Mouse (Mus musculus) heart, postnatal 0 days (tissue): Measurements from ENCODE around the gene Slc35a1. TPM values are rescaled to one million over a fixed set of nuclear protein-coding genes. Genes with fewer than 3 reads are reported as not detected.

ENCODE experiments used
- ATAC-seq: fragments of 200-750 bp; cut with Nextera tagmentation; 2 replicates; pipeline ENCODE4 v1.8.0; 2017; ENCODE audit warnings: low read depth, moderate number of reproducible peaks, moderate library complexity; ENCODE audit not compliant: insufficient read depth
- DNase-seq: peaks from one replicate; pipeline ENCODE4 v3.0.0-alpha.2; 2016; ENCODE audit warnings: low spot score
- H3K27ac ChIP-seq: fragments of 300-500 bp; sonication (generic); 2 replicates; pipeline ENCODE4 v1.5.1; 2014; ENCODE audit warnings: low read depth, mild to moderate bottlenecking
- H3K27me3 ChIP-seq: fragments of 300-500 bp; sonication (generic); 2 replicates; pipeline ENCODE4 v1.6.1; 2014; ENCODE audit warnings: low read length, mixed read lengths; ENCODE audit not compliant: control insufficient read depth, insufficient read depth
- H3K36me3 ChIP-seq: fragments of 300-500 bp; sonication (generic); replicated peaks from 2 replicates; pipeline ENCODE4 v1.6.1; 2014; ENCODE audit warnings: low read length, mixed read lengths; ENCODE audit not compliant: control insufficient read depth, insufficient read depth
- H3K4me1 ChIP-seq: fragments of 300-500 bp; sonication (generic); 2 replicates; pipeline ENCODE4 v1.6.1; 2014; ENCODE audit warnings: antibody characterized with exemption; ENCODE audit not compliant: control insufficient read depth, insufficient read depth
- H3K4me2 ChIP-seq: fragments of 300-500 bp; sonication (generic); 2 replicates; pipeline ENCODE4 v1.6.1; 2014; ENCODE audit warnings: low read depth, mild to moderate bottlenecking, low read length, moderate library complexity
- H3K4me3 ChIP-seq: fragments of 300-500 bp; sonication (generic); 2 replicates; pipeline ENCODE4 v1.5.1; 2014; ENCODE audit warnings: low read depth, low read length
- H3K9ac ChIP-seq: fragments of 300-500 bp; sonication (generic); replicated peaks from 2 replicates; pipeline ENCODE4 v1.6.1; 2014; ENCODE audit warnings: low read depth, low read length, mixed read lengths
- H3K9me3 ChIP-seq: fragments of 300-500 bp; sonication (generic); replicated peaks from 2 replicates; pipeline ENCODE4 v1.6.1; 2016; ENCODE audit warnings: low read length; ENCODE audit not compliant: control insufficient read depth
- CTCF ChIP-seq: IDR thresholded peaks from 2 replicates; pipeline ENCODE4 v1.5.1; 2016; ENCODE audit warnings: antibody characterized with exemption, control low read depth, low read depth
- EP300 ChIP-seq: IDR thresholded peaks from 2 replicates; pipeline ENCODE4 v1.6.1; 2016; ENCODE audit warnings: antibody characterized with exemption, low read depth
- WGBS: fragments of 180-500 bp; shearing (Covaris S2); extraction: QIAGEN DNeasy Blood & Tissue Kit; methylation state at CpG from one replicate; pipeline ENCODE4 v1.1.7; 2014; 5-methylcytosine and 5-hydroxymethylcytosine counted together
- polyA plus RNA-seq: library from polyadenylated mRNA; unstranded; fragments of >200 nt; fragmentation: Nextera tagmentation; extraction: Ambion mirVana; gene quantifications from 2 replicates; pipeline ENCODE4 v1.2.1, GENCODE M21; 2015
- total RNA-seq: library from RNA; depleted of rRNA; stranded (reverse); fragments of >200 nt; gene quantifications from 2 replicates; pipeline ENCODE4 v1.2.3, GENCODE M21; 2014; ENCODE audit warnings: low replicate concordance

Gene Slc35a1
- total and polyA plus RNA-seq, 2 experiments from 2014 or later, result 30.6 to 31.8 TPM

DNA sequence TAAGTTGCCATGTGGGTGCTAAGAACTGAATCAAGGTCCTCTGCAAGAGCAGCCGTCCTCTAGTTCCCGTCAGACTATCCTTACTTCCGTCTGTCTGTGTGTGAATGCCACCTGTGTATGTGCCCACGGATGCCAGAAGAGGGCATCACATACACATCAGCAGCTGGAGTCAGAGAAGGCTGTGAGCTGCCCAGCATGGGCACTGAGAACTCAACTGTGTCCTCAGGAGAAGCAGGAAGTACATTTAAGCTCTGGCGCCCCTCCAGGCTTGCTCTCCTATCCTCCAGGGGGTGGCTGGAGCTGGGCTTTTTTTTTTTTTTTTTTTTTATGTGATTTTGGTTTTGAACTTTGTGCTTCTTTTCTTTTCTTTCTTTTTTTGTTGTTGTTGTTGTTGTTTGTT, 6.7 kb downstream of the Slc35a1 start:
- H3K4me2 ChIP-seq, result no peak overlapping the region
- no peak overlapping the region for H3K27ac ChIP-seq
- 87% methylated on average over 5 of the region's 5 CpGs for WGBS
- H3K27me3 ChIP-seq, result no peaks in the 10 kb centered on the region
- ATAC-seq, result no peak
- no peak for DNase-seq
- no peak overlapping the region for H3K9ac ChIP-seq
- H3K4me1 ChIP-seq, result no peaks in the 10 kb centered on the region
- no peaks in the 10 kb centered on the region for H3K9me3 ChIP-seq
- peaks cover 20% of the 10 kb centered on the region; the same call in 1 of the 2 replicates for H3K36me3 ChIP-seq
- H3K4me3 ChIP-seq, result no peak overlapping the region
- 0 out of 2 replicates have a peak, but pooled peaks have one; percentile 7 for TF ChIP-seq CTCF
- no peak for TF ChIP-seq EP300

DNA sequence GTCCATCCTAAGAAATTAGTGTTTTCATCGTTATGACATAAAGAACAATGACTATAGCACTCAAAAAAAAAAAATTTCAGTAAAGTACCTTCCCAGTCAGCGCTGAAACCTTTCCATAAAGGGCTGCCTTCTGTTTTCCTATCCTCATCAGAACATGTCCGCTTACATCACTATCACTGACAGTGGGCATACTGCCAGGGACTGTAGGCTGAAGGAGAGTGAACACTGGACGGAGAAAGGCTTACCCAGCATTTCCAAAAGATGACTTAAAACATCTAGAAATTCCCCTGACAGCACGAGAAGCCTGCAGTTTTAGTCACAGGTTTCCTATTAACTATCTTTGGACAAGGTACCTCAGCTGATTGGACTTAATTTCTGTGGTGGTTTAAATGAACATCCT, 13.5 kb downstream of the Slc35a1 start:
- peak; percentile 55 for ATAC-seq
- WGBS, result 34% methylated on average over 5 of the region's 5 CpGs

DNA sequence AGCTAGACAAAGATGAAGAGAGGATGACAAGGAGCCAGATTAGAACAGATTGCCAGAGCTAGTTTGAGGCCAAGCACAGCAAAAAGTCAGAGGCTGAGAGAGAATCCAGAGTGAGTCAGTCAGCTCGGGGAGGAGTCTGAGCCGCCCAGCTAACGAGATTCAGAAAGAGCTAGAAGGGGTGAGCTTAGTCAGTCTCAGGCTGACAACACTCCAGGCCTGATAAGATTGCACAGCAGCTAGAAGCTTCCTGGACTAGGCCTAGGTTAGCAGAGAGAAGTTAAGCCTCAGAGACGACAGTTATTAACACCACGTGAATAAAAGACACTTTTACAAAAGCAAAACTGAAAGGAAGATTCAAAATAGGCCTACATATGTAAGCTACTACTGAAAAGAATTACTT, 19.3 kb downstream of the Slc35a1 start:
- Histone ChIP-seq H3K4me1 (no peaks in the 10 kb centered on the region), H3K36me3 (peaks cover 61% of the 10 kb centered on the region), H3K9ac (no peak overlapping the region), H3K4me3 (no peak overlapping the region), H3K9me3 (no peaks in the 10 kb centered on the region), H3K27ac (no peak overlapping the region), H3K27me3 (no peaks in the 10 kb centered on the region), H3K4me2 (no peak overlapping the region)
- DNase-seq (no peak), ATAC-seq (no peak)
- WGBS, result 78% methylated on average over 5 of the region's 5 CpGs
- no peak for TF ChIP-seq EP300

More for the DNA sequence above, 13.5 kb downstream of the Slc35a1 start:
- no peak overlapping the region for H3K4me3 ChIP-seq
- TF ChIP-seq CTCF (no peak), EP300 (no peak)
- no peak overlapping the region for H3K9ac ChIP-seq
- H3K9me3 ChIP-seq, result no peaks in the 10 kb centered on the region
- H3K27ac ChIP-seq, result no peak overlapping the region
- H3K36me3 ChIP-seq, result peaks cover 33% of the 10 kb centered on the region
- H3K27me3 ChIP-seq, result no peaks in the 10 kb centered on the region
- H3K4me1 ChIP-seq, result no peaks in the 10 kb centered on the region
- peak; percentile 36 for DNase-seq
- no peak overlapping the region for H3K4me2 ChIP-seq

DNA sequence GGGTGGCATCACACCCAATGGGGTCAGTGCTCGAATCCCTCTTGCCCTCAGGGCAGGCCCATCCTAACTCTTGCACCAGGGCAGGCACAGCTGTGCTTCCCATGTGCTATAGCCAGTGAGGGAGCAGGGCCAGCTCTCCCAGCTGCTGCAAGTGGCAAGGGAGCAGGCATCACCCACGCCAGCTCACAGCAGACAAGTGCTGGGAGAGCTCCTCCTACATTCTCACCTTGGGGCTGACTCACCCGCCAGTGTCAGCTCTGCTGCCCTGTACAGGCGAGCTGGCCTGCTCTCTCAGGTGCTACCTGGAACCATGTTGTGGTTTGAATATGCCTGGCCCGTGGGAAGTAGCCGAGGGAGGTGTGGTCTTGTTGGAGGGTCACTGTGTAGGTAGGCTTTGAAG, 25.3 kb downstream of the Slc35a1 start:
- Histone ChIP-seq H3K4me2 (no peak overlapping the region), H3K27me3 (no peaks in the 10 kb centered on the region), H3K27ac (no peak overlapping the region), H3K9me3 (no peaks in the 10 kb centered on the region), H3K4me3 (no peak overlapping the region), H3K36me3 (peaks cover 83% of the 10 kb centered on the region), H3K9ac (no peak overlapping the region), H3K4me1 (no peaks in the 10 kb centered on the region)
- no peak for TF ChIP-seq CTCF
- TF ChIP-seq EP300, result no peak
- ATAC-seq (no peak), DNase-seq (no peak)
- WGBS, result 87% methylated on average over 6 of the region's 6 CpGs

DNA sequence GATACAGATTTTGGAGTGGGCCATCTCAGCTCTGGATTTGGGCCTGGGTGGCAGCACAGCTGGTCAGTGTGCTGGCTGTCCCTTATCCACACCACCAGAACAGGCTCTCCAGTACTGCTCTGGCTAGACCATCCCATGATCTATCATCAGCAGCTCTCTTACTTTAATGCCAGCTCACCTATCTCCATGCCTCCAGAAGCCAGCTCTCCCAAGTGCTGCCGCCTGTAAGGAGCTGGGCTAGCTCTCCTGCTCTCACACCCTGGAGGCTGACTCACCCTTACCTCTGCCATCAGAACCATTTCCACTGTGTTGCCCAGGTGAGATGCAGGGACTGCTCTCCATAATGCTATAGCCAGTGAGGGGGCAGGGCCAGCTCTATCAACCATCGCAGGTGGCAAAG, 25.7 kb downstream of the Slc35a1 start:
- DNase-seq (no peak), ATAC-seq (no peak)
- Histone ChIP-seq H3K36me3 (peaks cover 84% of the 10 kb centered on the region), H3K4me3 (no peak overlapping the region), H3K9me3 (no peaks in the 10 kb centered on the region), H3K27ac (no peak overlapping the region), H3K27me3 (no peaks in the 10 kb centered on the region), H3K9ac (no peak overlapping the region), H3K4me1 (no peaks in the 10 kb centered on the region), H3K4me2 (no peak overlapping the region)
- 87% methylated on average over 2 of the region's 2 CpGs for WGBS
- TF ChIP-seq CTCF, result no peak
- no peak for TF ChIP-seq EP300

DNA sequence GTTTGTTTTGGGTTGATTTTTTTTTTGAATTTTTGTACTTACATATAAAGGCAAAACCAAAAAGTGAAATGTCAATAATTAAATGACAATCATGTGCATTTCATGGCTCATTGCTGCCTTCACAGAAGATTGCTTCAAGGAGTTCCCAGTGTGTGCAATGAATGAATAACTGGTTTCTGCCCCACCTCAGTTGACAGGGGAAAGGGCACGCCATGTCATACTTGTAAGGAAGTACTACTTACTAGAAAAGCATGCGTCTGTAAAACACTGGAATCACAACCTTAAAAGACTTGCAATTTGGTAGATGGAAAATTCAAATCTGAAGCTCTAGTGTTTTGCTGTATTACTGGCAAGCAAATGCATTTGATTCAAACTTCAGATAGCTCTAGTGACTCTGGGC, 28.2 kb downstream of the Slc35a1 start:
- WGBS, result 83% methylated on average over 2 of the region's 2 CpGs
- Histone ChIP-seq H3K9me3 (no peaks in the 10 kb centered on the region), H3K27me3 (no peaks in the 10 kb centered on the region), H3K27ac (no peak overlapping the region), H3K36me3 (peaks cover 82% of the 10 kb centered on the region), H3K9ac (no peak overlapping the region), H3K4me1 (no peaks in the 10 kb centered on the region), H3K4me3 (no peak overlapping the region), H3K4me2 (no peak overlapping the region)
- TF ChIP-seq EP300, result no peak
- no peak for TF ChIP-seq CTCF
- ATAC-seq, result no peak
- DNase-seq, result no peak
